Mouse (Mus musculus) 3134 (cell line): ENCODE measurements around the gene Crip3.

Source experiments
- DNase-seq: peaks from one replicate; pipeline ENCODE4 v3.0.0-alpha.2; 2011; ENCODE audit warnings: low spot score; ENCODE audit not compliant: insufficient read length; ENCODE audit errors: extremely low read depth

Crip3 gene

DNA sequence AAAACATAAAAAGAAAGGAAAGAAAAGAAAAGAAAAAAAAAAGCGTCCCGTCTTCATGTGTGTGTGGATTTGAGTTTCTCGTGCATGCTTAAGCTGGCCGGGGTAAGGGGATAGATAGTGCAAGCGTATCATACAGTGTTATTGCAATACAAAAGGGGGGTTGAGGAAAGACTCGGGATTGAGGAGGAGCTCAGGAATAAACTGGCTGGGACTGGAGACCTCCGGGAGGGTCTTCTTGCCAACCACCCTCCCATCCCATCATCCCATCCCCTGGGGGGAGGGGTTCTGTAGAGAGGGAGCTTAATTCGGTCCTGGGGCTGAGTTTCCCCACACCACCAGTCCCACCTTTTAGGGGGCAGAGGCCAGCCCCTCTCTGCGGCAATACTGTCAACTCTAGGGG, 25.8 kb downstream of the Crip3 start:
- DNase-seq = no peak

DNA sequence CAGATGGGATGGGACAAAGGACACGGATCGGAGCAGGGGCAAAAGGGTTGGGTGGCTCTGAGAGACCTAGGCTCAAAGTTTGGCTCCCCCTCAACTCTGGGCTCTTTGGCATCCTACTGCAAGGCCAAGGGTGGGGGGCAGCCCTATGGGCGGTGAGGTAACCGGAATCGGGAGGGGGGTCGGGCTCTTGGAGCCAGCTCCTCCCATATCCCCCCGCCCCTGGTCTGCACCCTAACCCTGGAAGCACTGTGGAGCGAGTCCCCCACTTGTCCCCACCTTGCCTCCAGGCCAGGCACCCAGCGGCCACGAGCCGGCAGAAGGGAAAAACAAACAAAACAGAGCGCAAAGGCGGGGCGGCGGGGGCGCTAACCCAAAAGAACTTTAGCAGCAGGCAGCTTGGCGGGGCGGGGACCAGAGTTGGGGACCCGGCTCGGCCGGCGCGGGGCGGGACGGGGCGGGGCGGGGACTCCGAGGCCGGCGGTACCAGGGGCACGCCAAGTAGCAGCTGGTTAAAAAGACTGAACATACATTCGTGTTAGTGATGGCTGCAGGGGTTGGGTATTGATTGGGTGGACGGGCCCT, 26.5 kb downstream of the Crip3 start:
- DNase-seq = no peak

DNA sequence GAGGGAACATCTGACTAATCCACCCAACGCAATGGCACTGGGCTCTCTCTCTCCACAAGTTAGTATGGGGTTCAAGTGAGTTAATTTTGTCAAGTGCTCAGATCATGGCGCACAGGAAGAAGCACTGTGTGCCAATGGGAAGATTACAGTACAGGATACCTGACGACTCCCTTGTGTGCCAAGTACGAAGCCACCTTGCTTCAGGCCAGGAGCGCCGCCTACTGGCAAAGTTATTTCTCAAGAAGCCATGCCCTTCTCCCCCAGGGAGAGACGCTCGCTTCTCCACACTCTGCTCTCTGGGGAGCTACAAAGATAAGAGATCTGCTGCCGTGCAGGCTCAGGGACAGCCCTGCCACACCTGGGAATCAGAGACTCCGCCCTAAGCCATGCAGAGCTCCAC, 29.1 kb downstream of the Crip3 start:
- DNase-seq = no peak

DNA sequence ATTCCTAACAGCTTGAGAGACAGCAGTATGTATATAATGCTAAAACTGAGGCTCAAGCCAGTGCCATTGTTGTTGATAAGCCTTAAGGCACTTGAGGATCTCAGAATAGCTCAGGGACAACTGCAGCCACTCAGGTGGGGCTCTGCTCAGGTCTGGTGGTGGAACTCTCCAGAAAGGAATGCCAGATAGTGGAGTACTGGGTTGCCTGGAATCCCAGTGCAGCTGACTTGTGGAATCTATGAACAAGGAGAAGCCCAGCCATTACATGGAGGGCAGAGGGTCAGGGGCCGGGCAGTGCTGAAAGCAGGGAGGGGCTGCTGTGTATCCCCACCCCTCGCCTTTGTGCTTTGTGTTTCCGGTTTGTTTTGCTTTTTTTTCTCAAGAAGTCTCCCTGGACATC, 29.7 kb downstream of the Crip3 start:
- DNase-seq = no peak

DNA sequence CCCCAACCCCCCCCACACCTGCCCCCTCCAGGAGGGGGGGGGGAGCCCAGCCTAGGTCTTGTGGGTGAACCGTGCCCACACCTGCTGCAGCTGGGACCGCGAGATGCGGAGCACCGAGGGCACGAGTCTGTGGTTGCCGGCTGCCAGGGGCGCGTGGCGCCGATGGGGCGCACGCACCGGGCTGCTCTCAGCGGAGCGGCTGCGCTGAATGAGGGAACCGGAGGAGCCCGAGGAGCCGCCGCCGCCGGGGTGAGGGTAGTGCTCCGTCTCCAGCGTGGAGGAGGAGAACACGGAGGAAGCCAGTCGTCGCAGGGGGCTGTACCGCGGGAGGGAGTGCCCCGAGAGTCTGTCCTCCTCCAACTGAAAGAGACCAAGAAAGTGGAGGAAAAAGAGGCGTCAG, 31.9 kb downstream of the Crip3 start:
- DNase-seq = no peak

DNA sequence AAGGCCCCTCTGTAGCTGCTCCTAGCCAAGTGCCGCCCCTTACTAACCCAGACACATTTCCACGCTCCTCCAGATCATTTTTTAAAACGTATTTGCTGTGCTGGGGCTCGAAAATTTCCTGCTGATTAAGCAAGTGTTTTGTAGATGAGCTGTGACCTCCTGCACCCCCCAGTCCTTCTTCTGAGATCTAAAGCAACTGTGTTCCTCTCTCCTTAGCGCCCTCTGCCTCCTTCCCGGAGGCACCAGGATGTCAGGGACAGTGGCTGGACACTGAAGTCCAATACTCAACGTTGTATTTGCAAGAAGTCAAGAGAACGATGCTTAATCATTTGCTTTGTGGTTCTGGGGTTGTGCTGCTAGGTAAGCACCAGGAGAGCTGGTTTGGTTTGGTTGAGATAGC, 32.6 kb downstream of the Crip3 start:
- DNase-seq = no peak

DNA sequence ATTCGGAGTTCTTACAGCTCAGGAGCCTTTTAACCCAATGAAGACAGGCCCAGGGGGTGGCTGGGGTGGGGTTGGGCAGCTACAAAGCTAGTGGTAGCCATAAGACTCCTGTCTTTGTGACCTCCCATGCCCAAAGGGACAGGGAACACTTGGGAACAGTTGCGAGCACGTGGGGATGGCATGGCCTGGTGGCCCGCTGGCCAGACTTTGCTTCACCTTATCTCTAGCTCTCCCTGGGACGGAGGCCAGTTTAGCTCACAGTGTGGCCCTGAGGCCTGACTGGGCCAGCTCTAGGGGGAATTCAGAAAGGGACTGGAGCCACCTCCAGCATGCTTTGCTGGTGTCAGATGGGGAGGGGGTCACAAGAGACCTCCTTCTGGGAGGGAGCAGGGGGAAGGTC, 33.5 kb downstream of the Crip3 start:
- no peak for DNase-seq

DNA sequence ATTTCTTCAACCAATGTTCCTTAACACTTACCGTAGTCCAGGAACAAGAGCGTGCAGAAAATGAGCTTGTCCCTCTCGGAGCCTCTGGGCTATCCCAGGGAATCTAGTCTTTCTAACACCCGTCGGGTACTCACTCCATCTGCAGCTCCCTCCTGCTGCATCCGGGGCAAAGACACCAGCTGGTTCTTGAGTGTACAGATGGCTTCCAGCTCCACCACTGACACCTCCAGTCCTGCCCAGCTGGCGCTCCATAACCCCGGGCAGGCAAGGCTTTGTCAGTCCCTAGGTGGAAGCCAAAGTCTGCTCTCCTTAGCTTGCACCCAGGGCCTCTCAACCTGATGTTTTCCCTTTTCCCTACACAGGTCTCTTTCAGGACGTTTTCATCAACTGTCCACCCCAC, 39.1 kb downstream of the Crip3 start:
- DNase-seq = no peak

DNA sequence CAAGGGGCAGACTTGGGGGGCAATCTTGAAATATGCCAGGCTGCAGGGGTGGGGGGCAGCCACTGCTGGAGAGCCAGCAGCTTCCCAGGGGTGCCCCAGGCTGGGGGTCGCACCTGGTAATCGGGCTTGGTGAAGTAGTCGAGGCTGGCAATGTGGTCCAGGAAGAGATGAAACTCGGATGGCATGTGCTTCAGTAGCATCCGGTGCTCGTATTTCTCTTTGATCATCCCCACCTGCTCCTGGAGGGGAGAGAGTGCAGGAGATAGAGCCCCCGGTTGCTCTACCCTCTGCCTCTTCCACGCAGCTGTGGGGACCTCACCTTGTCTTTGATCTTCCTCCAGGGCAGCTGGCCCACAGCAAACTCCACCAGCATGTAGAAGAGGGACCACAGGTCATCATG, 47.9 kb downstream of the Crip3 start:
- no peak for DNase-seq

DNA sequence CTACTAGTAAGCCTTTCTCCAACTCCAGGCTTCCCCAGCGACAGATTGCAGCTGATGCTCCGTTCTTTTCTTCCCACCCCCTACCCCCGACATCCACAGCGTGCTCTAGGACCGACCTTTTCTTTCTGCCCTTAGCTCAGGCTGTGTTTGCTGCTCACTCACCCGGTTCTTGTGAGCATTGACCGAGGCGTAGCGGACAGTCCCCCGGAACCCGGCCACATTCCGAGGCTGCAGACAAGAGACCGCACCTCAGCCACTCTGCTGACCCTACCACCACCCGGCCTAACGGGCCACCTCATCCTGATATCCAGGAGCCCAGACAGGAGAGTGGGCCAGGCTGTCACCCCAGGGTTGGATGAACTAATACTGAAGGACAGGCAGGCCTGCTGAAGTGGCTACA, 48.6 kb downstream of the Crip3 start:
- DNase-seq = no peak
